Mouse (Mus musculus) megakaryocyte progenitor cell, adult 5-6 weeks (primary cell): ENCODE results near the gene Fbxw13. TPM values are rescaled to one million over a fixed set of nuclear protein-coding genes. Genes with fewer than 3 reads are reported as not detected.
"Not testable (repeated sequence)": the region's sequence is repeated elsewhere in the genome, so short reads cannot be mapped to it uniquely, and the experiment has no call there.

Experiments used
- ATAC-seq: replicated peaks from 2 replicates; pipeline ENCODE4 v1.8.0; 2016; ENCODE audit warnings: mild to moderate bottlenecking, moderate TSS enrichment, inconsistent platforms; ENCODE audit not compliant: poor library complexity
- total RNA-seq, 2 experiments: library from RNA; stranded (forward) in 1 of 2; stranded (reverse) in 1 of 2; fragments of 157-497, 149-512 nt in 1 of 2; fragments of 200-1000 nt in 1 of 2; gene quantifications; 2 replicates each; pipeline versions ENCODE4 v1.2.3 to v1.2.4; 2015 to 2017

Fbxw13 gene
- total RNA-seq (2015) (not detected in 2 replicates), total RNA-seq (2017) (not detected in 2 replicates)

DNA sequence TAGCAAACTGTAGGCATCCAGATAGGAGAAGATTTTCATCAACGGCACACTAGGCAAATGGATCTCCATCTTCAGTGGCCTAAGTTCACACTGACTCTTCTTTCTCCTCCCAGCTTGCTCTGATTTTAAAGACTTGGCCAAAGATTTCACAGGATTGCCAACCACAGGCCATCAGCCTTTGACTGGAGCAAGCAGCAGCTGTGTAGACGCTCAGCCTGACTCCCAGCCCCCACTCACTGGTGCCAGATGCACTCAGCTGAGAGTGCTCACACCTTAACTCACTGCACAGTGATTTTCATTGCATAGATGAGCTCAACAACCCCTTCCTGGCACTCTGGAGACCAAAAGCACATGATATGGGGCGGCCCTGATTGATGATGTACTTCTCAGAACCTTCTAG lies at the start of gene Fbxw13:
Gene Fbxw13 (minus strand): TSS at position 101 of the 400 bp plus-strand sequence.
- ATAC-seq, result not testable (repeated sequence)

- ATAC-seq, result no peak
These were observed 38.9 kb upstream of the Fbxw13 start, which contains the start of gene Fbxw20 for GRCm38 (mm10) chr9:109234654-109235053. Gene Fbxw20 (minus strand): TSS chr9:109234754.

DNA sequence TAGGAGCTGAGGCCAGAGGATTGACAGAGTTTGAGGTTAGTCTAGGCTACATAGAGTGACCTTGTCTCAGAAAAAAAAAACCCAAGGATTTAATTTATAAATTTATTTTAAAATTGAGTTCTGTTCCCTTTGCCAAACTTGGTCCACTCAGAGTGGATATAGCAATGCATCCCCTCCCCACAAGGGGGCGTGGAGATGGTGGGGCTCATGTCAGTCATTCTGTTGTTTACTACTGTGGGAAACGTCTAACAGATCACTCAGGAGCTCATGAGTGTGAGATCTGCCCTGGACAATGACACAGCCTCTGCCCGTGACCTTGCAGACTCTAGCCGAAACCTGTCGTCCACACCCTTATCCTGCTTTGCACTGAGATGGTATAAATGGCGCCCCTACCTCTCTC lies 22.7 kb upstream of the Fbxw13 start:
- no peak for ATAC-seq

- ATAC-seq, result not testable (repeated sequence)
These were observed 5.6 kb upstream of the Fbxw13 start for GRCm38 (mm10) chr9:109201347-109201746.

DNA sequence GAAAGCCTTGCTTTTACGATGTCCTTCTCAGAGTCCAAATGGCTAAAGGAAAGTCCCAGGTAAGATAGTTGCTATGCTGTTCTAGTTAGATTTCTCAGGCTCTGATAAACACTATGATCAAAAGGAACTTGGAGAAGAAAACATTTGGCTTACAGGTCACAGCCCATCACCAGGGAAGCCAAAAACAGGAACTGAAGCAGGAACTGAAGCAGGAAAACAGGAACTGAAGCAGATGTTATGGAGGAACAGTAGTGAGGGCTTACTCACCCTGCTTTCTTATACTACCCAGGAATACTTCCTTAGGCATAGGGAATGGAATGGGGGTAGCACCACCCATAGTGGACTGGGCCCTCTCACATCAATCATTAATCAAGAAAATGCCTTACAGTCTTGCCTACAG lies 4.6 kb upstream of the Fbxw13 start:
- ATAC-seq, result peak; percentile 50

DNA sequence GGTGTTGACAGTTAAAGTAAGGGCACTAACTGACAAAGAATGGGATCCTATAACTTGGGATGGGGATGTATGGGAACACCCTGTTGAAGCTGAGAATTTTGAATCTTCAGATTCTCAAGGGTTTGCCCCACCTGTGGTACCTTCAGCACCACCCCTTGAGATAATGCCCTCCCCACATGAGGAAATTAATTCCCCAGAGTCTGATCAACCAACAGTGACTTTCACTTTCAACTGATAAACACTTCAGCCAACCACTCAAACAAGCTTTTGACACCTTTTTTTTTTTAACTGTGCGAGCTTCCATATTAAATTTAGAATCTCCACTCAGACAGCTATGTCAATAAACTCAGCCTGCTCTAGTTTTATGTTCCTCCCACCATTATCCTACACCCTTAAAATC lies 3.6 kb upstream of the Fbxw13 start:
- ATAC-seq, result no peak

DNA sequence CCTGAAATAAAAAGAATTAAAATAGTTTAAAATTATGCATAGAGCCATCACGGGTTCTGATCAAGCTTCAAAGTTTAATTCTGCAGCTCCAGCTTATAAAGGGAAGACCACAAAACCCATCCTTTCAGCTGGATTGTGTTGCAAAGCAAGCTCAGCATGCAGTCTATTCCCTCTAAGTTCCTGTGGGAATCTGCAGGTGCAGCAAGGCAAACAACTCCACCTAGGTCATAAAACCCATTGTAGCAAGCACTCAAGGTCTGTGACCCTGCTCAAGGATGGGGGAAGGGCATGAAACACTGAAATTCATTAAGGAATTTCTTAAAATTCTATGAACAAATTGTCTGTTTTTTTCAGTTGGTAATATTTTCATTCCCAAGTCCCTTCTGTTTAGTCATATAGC lies 18.6 kb downstream of the Fbxw13 start:
- ATAC-seq, result no peak

DNA sequence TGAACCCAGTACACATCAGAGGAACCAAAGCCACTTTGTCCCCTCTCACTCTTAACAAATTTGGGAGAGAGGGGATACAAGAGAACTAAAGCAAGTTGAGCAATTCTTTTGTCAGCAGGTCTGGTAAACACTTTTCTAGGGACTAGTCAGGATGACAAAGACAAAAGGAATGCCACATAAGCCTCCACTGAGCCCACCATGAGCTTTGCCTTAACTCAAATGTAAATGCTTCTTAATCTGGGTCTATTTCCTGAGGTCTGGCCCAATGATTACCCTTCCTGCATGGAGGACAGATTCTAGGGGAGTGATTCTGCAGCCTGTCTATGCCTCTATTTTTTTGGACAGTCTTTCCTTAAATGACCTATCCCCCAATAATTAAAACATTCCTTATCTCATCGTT lies 19.5 kb downstream of the Fbxw13 start:
- no peak for ATAC-seq

GRCm38 (mm10) chr9:109167316-109167715 lies 28.5 kb downstream of the Fbxw13 start:
- ATAC-seq, result no peak

DNA sequence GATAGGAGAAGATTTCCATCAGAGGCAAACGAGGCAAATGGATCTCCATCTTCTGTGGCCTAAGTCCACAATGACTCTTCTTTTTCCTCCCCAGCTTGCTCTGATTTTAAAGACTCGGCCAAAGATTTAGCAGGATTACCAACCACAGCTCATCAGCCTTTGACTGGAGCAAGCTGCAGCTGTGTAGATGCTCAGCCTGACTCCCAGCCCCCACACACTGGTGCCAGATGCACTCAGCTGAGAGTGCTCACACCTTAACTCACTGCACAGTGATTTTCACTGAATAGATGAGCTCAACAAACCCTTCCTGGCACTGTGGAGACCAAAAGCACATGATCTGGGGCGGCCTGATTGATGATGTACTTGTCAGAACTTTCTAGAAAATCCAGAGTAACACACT lies 33.8 kb downstream of the Fbxw13 start, which contains the start of gene Fbxw21:
Gene Fbxw21 (minus strand): TSS at position 101 of the 400 bp plus-strand sequence.
- no peak for ATAC-seq

- ATAC-seq, result not testable (repeated sequence)
These were observed 55.4 kb downstream of the Fbxw13 start for GRCm38 (mm10) chr9:109140414-109140813.

DNA sequence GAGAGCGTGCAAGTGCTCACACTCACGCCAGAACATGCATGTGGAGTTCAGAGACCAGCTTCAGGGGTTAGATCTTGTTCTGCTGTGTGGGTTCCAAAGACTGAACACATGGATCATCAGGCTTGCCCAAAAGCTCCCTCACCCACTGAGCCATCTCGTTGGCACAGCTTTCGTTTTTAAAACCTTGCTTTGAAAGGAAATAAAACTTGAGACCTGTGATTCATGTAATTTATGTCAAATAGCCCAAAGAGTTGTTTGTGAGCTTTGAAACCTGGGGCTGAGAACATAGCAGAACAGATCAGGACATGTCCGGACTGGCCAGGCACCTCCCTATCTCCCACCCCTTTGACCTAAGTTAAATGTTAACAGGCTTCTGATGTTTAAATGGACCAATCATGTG lies 65.7 kb downstream of the Fbxw13 start:
- ATAC-seq, result no peak

Other genes starting within 250 kb of the Fbxw13 start
- gene Col7a1, start 242.4 kb downstream of the Fbxw13 start, total RNA-seq (2015), result 0.02 and 0.12 TPM in 2 replicates
- gene Col7a1, start 242.4 kb downstream of the Fbxw13 start, total RNA-seq (2017), result 0.12 and 1.3 TPM in 2 replicates
- not detected in 2 replicates for gene Ucn2, start 210.0 kb downstream of the Fbxw13 start, total RNA-seq (2015)
- gene Ucn2, start 210.0 kb downstream of the Fbxw13 start, total RNA-seq (2017), result not detected in 2 replicates
- 3.9 and 5.9 TPM in 2 replicates for gene Pfkfb4, start 204.2 kb downstream of the Fbxw13 start, total RNA-seq (2015)
- 12.8 and 13.5 TPM in 2 replicates for gene Pfkfb4, start 204.2 kb downstream of the Fbxw13 start, total RNA-seq (2017)
- 19.7 and 20.5 TPM in 2 replicates for gene Shisa5, start 157.4 kb downstream of the Fbxw13 start, total RNA-seq (2015)
- 74.8 and 94.4 TPM in 2 replicates for gene Shisa5, start 157.4 kb downstream of the Fbxw13 start, total RNA-seq (2017)
- gene Trex1, start 136.2 kb downstream of the Fbxw13 start, total RNA-seq (2015), result 22.4 and 24.1 TPM in 2 replicates
- 12.3 and 15.6 TPM in 2 replicates for gene Trex1, start 136.2 kb downstream of the Fbxw13 start, total RNA-seq (2017)
- gene Atrip, start 121.9 kb downstream of the Fbxw13 start, total RNA-seq (2015), result 13.3 and 17.6 TPM in 2 replicates
- 15.3 and 20.1 TPM in 2 replicates for gene Atrip, start 121.9 kb downstream of the Fbxw13 start, total RNA-seq (2017)
- 5.8 and 8.6 TPM in 2 replicates for gene Ccdc51, start 113.5 kb downstream of the Fbxw13 start, total RNA-seq (2015)
- gene Ccdc51, start 113.5 kb downstream of the Fbxw13 start, total RNA-seq (2017), result 14.6 and 15.2 TPM in 2 replicates
- 411 and 433 TPM in 2 replicates for gene Tma7, start 113.4 kb downstream of the Fbxw13 start, total RNA-seq (2015)
- 121 and 130 TPM in 2 replicates for gene Tma7, start 113.4 kb downstream of the Fbxw13 start, total RNA-seq (2017)
- not detected in 2 replicates for gene Plxnb1, start 100.6 kb downstream of the Fbxw13 start, total RNA-seq (2015)
- not detected in 2 replicates for gene Plxnb1, start 100.6 kb downstream of the Fbxw13 start, total RNA-seq (2017)
- gene Fbxw21, start 33.9 kb downstream of the Fbxw13 start, total RNA-seq (2015), result not detected in 2 replicates
- gene Fbxw21, start 33.9 kb downstream of the Fbxw13 start, total RNA-seq (2017), result not detected in 2 replicates
- not detected in 2 replicates for gene Fbxw20, start 38.8 kb upstream of the Fbxw13 start, total RNA-seq (2015)
- not detected in 2 replicates for gene Fbxw20, start 38.8 kb upstream of the Fbxw13 start, total RNA-seq (2017)
- not detected in 2 replicates for gene Fbxw14, start 91.7 kb upstream of the Fbxw13 start, total RNA-seq (2015)
- not detected in 2 replicates for gene Fbxw14, start 91.7 kb upstream of the Fbxw13 start, total RNA-seq (2017)
- not detected in 2 replicates for gene Fbxw28, start 143.7 kb upstream of the Fbxw13 start, total RNA-seq (2015)
- gene Fbxw28, start 143.7 kb upstream of the Fbxw13 start, total RNA-seq (2017), result not detected in 2 replicates
- gene Fbxw22, start 208.3 kb upstream of the Fbxw13 start, total RNA-seq (2015), result not detected in 2 replicates
- gene Fbxw22, start 208.3 kb upstream of the Fbxw13 start, total RNA-seq (2017), result not detected in 2 replicates